Mouse (Mus musculus): ENCODE results near the gene Olfr263.

Gene Olfr263

GRCm38 (mm10) chr13:21169657-21170430, 40.4 kb downstream of the Olfr263 start:
- no peak for DNase-seq (ENCODE audit: low read depth, low spot score)

DNA sequence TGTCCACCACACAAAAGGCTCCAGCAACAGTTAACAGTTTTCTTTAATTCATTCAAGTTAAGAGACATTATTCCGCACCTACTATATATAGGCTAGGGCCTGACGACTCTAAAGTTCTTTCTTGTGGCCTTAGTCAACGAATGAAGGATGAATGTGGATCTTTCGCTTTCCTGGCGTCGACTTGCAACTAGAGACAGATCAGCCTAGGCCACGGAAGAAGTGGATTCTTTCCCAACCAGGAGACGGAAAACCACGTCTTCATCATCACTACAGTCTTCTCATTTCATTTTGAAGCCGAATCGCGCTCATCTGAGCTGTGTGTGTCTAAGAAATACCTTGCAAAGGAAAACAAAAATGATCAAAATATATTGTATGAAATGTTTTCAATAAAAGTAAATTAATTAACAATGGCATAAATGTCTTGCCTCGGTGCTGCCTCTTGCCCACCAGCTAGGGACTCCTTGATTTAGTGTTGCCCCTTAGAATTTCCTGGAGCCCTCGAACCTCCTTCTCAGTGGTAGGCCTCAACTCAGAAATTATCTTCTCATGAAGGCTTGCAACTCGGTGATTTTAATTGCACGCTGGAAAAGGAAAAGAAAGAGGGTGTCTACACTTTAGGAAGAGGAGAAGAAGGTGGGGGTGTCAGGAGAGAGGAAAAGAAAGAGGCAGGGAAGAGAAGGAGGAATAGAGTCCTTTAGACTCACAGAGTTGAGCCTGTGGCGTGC, 41.2 kb downstream of the Olfr263 start:
- no peak for DNase-seq (ENCODE audit: low read depth, low spot score)

DNA sequence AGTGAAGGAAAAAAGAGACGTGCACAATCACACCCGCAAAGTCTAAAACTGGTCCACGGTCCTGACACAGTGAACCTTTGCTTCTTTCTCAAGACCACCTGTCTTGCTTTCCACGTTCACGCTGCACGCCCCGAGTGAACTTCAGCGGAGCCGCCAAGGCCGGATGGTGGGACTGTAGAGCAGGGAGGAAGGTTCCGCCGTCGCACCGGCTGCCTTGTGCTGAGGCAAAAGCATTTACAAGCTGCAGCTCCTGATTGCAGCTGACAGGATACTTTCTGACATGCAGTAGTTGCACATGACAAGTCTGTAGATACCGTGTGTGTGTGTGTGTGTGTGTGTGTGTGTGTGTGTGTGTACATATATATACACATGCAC, 41.7 kb downstream of the Olfr263 start:
- no peak for DNase-seq (ENCODE audit: low read depth, low spot score)

GRCm38 (mm10) chr13:21171600-21172150, 42.2 kb downstream of the Olfr263 start:
- no peak for DNase-seq (ENCODE audit: low read depth, low spot score)

- DNase-seq (ENCODE audit: low read depth, low spot score): no peak
Measured at GRCm38 (mm10) chr13:21172241-21173027, 43.0 kb downstream of the Olfr263 start.

DNA sequence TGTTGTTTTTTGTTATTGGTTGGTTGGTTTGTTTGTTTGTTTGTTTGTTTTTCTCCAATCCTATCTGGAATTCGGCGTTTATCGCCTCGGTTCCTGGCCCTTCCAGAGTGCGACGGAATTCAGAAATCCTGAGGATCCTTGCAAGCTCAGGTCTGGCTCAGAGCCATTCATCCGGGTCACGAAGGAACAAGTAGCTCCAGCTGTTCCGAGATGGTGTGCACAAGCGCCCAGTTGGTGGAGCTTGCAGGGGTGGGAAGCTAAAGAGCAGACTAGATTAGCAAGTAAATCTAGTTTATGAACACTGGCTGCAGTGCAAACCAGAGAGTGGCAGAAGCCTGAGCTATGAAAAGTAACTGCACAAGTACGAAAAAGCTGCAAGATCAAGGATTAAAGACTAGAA, 43.6 kb downstream of the Olfr263 start:
- no peak for DNase-seq (ENCODE audit: low read depth, low spot score)

- DNase-seq (ENCODE audit: low read depth, low spot score): no peak
Measured at GRCm38 (mm10) chr13:21176733-21177132, 47.3 kb downstream of the Olfr263 start.

- DNase-seq (ENCODE audit: low read depth, low spot score): no peak
Measured at GRCm38 (mm10) chr13:21177657-21178056, 48.2 kb downstream of the Olfr263 start.

DNA sequence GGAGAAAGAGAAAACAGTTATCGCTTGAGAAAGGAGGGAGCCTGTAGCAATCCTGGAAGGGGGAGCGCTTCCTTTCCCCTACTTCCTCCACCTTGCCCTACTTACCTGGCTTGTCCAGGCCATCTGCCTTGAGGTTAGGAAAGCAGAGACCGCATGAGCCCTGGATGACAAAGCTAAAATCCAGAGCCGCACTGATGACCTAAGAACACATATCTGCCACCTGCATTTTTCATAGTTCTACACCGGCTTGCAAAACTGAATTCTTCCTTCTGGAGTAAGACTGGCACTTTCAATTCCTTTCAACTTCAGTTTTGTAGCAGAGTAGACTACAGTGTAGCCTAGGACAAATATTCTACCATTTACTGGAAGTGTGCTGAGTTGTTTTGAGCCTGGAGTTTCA, 48.9 kb downstream of the Olfr263 start:
- DNase-seq (ENCODE audit: low read depth, low spot score): no peak

DNA sequence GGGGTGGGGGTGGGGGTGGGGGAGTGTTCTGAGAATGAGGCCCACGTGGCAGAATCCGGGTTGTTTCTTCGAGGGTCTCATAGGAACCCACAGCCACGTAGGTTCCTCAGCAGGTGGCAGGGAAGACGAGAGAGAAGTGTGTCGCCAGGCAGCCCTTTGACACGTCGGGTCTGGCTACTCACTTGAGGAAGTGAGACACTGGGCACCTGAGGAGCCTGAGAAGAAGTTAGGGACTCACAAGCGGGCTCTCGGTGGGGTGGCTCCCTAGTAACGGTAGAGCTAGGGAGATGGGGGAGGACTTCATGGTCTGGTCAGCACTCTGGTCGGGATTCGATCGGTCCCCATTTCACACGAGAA, 49.9 kb downstream of the Olfr263 start, which contains the start of gene Trim27:
Trim27 (plus strand) TSS at position 79 of the 357 bp plus-strand sequence.
- DNase-seq (ENCODE audit: low read depth, low spot score): no peak

- no peak for DNase-seq (ENCODE audit: low read depth, low spot score)
Measured at GRCm38 (mm10) chr13:21179724-21180550, 50.5 kb downstream of the Olfr263 start.

DNA sequence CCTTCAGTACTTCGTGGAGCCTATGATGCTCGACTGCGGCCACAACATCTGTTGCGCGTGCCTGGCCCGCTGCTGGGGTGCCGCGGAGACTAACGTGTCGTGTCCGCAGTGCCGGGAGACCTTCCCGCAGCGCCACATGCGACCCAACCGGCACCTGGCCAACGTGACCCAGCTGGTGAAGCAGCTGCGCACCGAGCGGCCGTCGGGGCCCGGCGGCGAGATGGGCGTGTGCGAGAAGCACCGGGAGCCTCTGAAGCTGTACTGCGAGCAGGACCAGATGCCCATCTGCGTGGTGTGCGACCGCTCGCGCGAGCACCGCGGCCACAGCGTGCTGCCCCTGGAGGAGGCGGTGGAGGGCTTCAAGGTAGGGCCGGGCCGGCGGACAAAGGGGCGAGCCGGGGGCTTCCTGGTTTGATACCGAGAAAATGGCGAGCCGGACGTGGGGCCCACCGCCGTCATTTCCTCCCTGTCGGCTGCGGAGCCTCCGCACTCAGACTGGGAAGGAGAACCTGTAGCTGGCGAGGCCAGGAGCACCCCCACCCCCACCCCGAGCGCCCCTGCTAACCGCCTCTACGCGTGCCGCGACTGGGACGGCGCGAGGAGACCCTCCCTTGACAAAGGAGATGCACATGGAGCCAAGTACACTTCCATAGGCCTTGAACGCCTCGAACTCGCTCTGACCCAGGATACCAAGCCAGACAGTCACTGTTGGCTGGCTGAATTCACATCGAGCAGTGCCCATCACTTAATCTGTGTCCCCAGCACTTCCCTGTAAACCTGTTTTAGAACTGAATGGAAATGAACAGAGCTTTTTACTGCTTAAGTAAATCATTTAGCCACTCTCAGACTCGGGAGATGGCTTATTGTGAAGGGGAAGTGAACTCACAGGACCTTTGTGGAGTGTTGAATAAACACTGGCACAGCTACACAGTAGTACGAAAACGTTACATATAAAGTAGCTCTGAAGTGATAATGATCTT, 51.4 kb downstream of the Olfr263 start:
- no peak for DNase-seq (ENCODE audit: low read depth, low spot score)

DNA sequence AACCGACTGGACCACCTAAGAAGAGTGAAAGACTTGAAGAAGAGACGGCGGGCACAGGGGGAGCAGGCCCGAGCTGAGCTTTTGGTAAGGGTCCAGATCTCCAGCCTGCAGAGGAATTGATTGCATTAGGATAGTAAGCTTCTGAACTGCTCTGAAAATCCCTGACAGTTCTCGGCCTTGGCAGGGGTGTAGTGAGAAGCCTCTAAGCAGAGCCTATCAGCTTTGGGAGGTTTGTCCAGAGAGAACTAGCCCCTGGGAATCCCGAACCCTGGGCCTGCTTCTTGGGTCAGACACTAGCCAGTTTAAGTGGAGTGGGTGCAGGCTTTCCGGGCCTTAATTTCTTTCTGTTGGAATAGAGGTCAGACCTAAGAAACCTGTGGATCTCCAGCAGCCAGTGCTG, 52.6 kb downstream of the Olfr263 start:
- DNase-seq (ENCODE audit: low read depth, low spot score): no peak

- no peak for DNase-seq (ENCODE audit: low read depth, low spot score)
Measured at GRCm38 (mm10) chr13:21183066-21183465, 53.6 kb downstream of the Olfr263 start.

- no peak for DNase-seq (ENCODE audit: low read depth, low spot score)
Measured at GRCm38 (mm10) chr13:21183661-21184060, 54.2 kb downstream of the Olfr263 start.

DNA sequence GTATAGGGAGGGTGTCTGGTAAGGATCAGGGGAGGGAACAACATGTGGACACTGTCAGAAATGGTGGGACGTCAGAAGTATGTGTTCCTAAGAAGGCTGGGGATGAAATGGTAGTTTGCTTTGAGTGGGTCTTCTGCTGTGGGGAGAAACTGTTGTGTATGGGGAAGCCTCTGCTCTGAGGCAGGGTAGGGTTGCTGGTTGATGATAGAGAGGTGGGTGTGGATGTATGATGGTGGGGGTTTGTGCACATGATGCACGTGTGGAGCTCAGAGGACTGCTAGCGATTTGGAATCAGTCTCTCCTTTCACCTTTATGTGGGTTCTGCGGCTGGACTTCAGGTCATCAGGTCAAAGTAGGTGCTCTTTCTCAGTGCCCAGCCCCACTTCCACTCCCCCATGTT, 56.1 kb downstream of the Olfr263 start:
- no peak for DNase-seq (ENCODE audit: low read depth, low spot score)

All from WW6 (cell line).